Mouse (Mus musculus): ENCODE measurements around the gene Bcl2l1. TPM values are rescaled to one million over a fixed set of nuclear protein-coding genes. Genes with fewer than 3 reads are reported as not detected.

Bcl2l1 gene
- polyA plus RNA-seq, 1 experiment from 2014 or later = 99.7 TPM

GRCm38 (mm10) chr2:152823770-152824169, 7.8 kb downstream of the Bcl2l1 start:
- 88% methylated on average over 1 of the region's 1 CpGs for WGBS
- ATAC-seq (ENCODE audit: insufficient number of reproducible peaks, low FRiP score, low TSS enrichment, low read depth) = no peak
- Histone ChIP-seq H3K9ac (no peak overlapping the region), H3K4me2 (replicated peaks) (no peak overlapping the region), H3K36me3 (peaks cover 19% of the 10 kb centered on the region), H3K4me3 (replicated peaks) (no peak overlapping the region), H3K27me3 (no peaks in the 10 kb centered on the region), H3K4me1 (peaks cover 75% of the 10 kb centered on the region), H3K9me3 (replicated peaks) (no peaks in the 10 kb centered on the region), H3K27ac (replicated peaks) (no peak overlapping the region)

- Histone ChIP-seq H3K4me1 (peaks cover 73% of the 10 kb centered on the region), H3K36me3 (peaks cover 20% of the 10 kb centered on the region), H3K4me3 (replicated peaks) (no peak overlapping the region), H3K9me3 (replicated peaks) (no peaks in the 10 kb centered on the region), H3K27ac (replicated peaks) (peak overlapping the region; percentile 82), H3K4me2 (replicated peaks) (no peak overlapping the region), H3K9ac (no peak overlapping the region), H3K27me3 (no peaks in the 10 kb centered on the region)
- ATAC-seq (ENCODE audit: insufficient number of reproducible peaks, low FRiP score, low TSS enrichment, low read depth) = no peak
These were observed 10.0 kb downstream of the Bcl2l1 start for GRCm38 (mm10) chr2:152821566-152821965.

- Histone ChIP-seq H3K9me3 (replicated peaks) (no peaks in the 10 kb centered on the region), H3K27ac (replicated peaks) (peak overlapping the region; percentile 82), H3K4me1 (peaks cover 73% of the 10 kb centered on the region), H3K4me3 (replicated peaks) (no peak overlapping the region), H3K27me3 (no peaks in the 10 kb centered on the region), H3K36me3 (peaks cover 20% of the 10 kb centered on the region), H3K9ac (no peak overlapping the region), H3K4me2 (replicated peaks) (no peak overlapping the region)
- WGBS = 24% methylated on average over 5 of the region's 5 CpGs
- ATAC-seq (ENCODE audit: insufficient number of reproducible peaks, low FRiP score, low TSS enrichment, low read depth) = no peak
These were observed 10.5 kb downstream of the Bcl2l1 start for GRCm38 (mm10) chr2:152821023-152821422.

- no peak overlapping the region for H3K9ac ChIP-seq
- peaks cover 76% of the 10 kb centered on the region for H3K4me1 ChIP-seq
- H3K36me3 ChIP-seq = peaks cover 14% of the 10 kb centered on the region
- H3K9me3 ChIP-seq (replicated peaks) = no peaks in the 10 kb centered on the region
- H3K4me2 ChIP-seq (replicated peaks) = no peak overlapping the region
- 30% methylated on average over 2 of the region's 2 CpGs for WGBS
- H3K27me3 ChIP-seq = no peaks in the 10 kb centered on the region
- no peak overlapping the region for H3K4me3 ChIP-seq (replicated peaks)
- ATAC-seq (ENCODE audit: insufficient number of reproducible peaks, low FRiP score, low TSS enrichment, low read depth) = no peak; the same call in 1 of the 2 replicates
- peak overlapping the region; percentile 82 for H3K27ac ChIP-seq (replicated peaks)
These were observed 11.2 kb downstream of the Bcl2l1 start for GRCm38 (mm10) chr2:152820369-152820768.

- 46% methylated on average over 4 of the region's 4 CpGs for WGBS
- H3K4me1 ChIP-seq = peaks cover 75% of the 10 kb centered on the region
- H3K4me2 ChIP-seq (replicated peaks) = no peak overlapping the region
These were observed 11.6 kb downstream of the Bcl2l1 start for GRCm38 (mm10) chr2:152819926-152820325.

GRCm38 (mm10) chr2:152819097-152819624, 12.4 kb downstream of the Bcl2l1 start:
- H3K4me2 ChIP-seq (replicated peaks) = no peak overlapping the region
- H3K36me3 ChIP-seq = peaks cover 12% of the 10 kb centered on the region
- no peak overlapping the region for H3K9ac ChIP-seq
- 91% methylated on average over 3 of the region's 3 CpGs for WGBS
- no peaks in the 10 kb centered on the region for H3K27me3 ChIP-seq
- H3K9me3 ChIP-seq (replicated peaks) = no peaks in the 10 kb centered on the region
- H3K27ac ChIP-seq (replicated peaks) = peak overlapping the region; percentile 82; the same call in 1 of the 2 replicates
- H3K4me1 ChIP-seq = peaks cover 78% of the 10 kb centered on the region
- H3K4me3 ChIP-seq (replicated peaks) = no peak overlapping the region
- ATAC-seq (ENCODE audit: insufficient number of reproducible peaks, low FRiP score, low TSS enrichment, low read depth) = no peak

More at GRCm38 (mm10) chr2:152819926-152820325, 11.6 kb downstream of the Bcl2l1 start:
- H3K9ac ChIP-seq = no peak overlapping the region
- H3K36me3 ChIP-seq = peaks cover 12% of the 10 kb centered on the region
- no peak for ATAC-seq (ENCODE audit: insufficient number of reproducible peaks, low FRiP score, low TSS enrichment, low read depth)
- H3K27me3 ChIP-seq = no peaks in the 10 kb centered on the region
- H3K4me3 ChIP-seq (replicated peaks) = no peak overlapping the region
- H3K27ac ChIP-seq (replicated peaks) = peak overlapping the region; percentile 82
- no peaks in the 10 kb centered on the region for H3K9me3 ChIP-seq (replicated peaks)

GRCm38 (mm10) chr2:152818679-152819078, 12.8 kb downstream of the Bcl2l1 start:
- ATAC-seq (ENCODE audit: insufficient number of reproducible peaks, low FRiP score, low TSS enrichment, low read depth) = no peak
- Histone ChIP-seq H3K9ac (no peak overlapping the region), H3K4me2 (replicated peaks) (no peak overlapping the region), H3K4me1 (peaks cover 79% of the 10 kb centered on the region), H3K4me3 (replicated peaks) (no peak overlapping the region), H3K36me3 (peaks cover 12% of the 10 kb centered on the region), H3K27ac (replicated peaks) (0 out of 2 replicates have a peak overlapping the region, but pooled peaks have one; percentile 60), H3K9me3 (replicated peaks) (no peaks in the 10 kb centered on the region), H3K27me3 (no peaks in the 10 kb centered on the region)
- WGBS = 69% methylated on average over 5 of the region's 5 CpGs

GRCm38 (mm10) chr2:152817596-152818291, 13.8 kb downstream of the Bcl2l1 start:
- Histone ChIP-seq H3K4me3 (replicated peaks) (no peak overlapping the region), H3K27ac (replicated peaks) (peak overlapping the region; percentile 60), H3K4me1 (peaks cover 79% of the 10 kb centered on the region), H3K27me3 (no peaks in the 10 kb centered on the region), H3K4me2 (replicated peaks) (no peak overlapping the region), H3K9me3 (replicated peaks) (no peaks in the 10 kb centered on the region), H3K9ac (no peak overlapping the region), H3K36me3 (peaks cover 12% of the 10 kb centered on the region)
- 0 out of 2 replicates have a peak, but pooled peaks have one; percentile 45 for ATAC-seq (ENCODE audit: insufficient number of reproducible peaks, low FRiP score, low TSS enrichment, low read depth)
- 31% methylated on average over 6 of the region's 6 CpGs for WGBS

GRCm38 (mm10) chr2:152816657-152817348, 14.7 kb downstream of the Bcl2l1 start:
- peaks cover 12% of the 10 kb centered on the region for H3K36me3 ChIP-seq
- peak; percentile 60; the same call in 1 of the 2 replicates for ATAC-seq (ENCODE audit: insufficient number of reproducible peaks, low FRiP score, low TSS enrichment, low read depth)
- WGBS = 66% methylated on average over 3 of the region's 3 CpGs
- H3K9ac ChIP-seq = no peak overlapping the region
- H3K4me1 ChIP-seq = peaks cover 71% of the 10 kb centered on the region
- no peak overlapping the region for H3K4me3 ChIP-seq (replicated peaks)
- no peak overlapping the region for H3K4me2 ChIP-seq (replicated peaks)
- peak overlapping the region; percentile 52 for H3K27ac ChIP-seq (replicated peaks)
- H3K27me3 ChIP-seq = no peaks in the 10 kb centered on the region
- no peaks in the 10 kb centered on the region for H3K9me3 ChIP-seq (replicated peaks)

- no peaks in the 10 kb centered on the region for H3K9me3 ChIP-seq (replicated peaks)
- WGBS = 62% methylated on average over 7 of the region's 7 CpGs
- no peaks in the 10 kb centered on the region for H3K27me3 ChIP-seq
- peak overlapping the region; percentile 52 for H3K27ac ChIP-seq (replicated peaks)
- H3K9ac ChIP-seq = no peak overlapping the region
- no peak overlapping the region for H3K4me2 ChIP-seq (replicated peaks)
- H3K4me3 ChIP-seq (replicated peaks) = no peak overlapping the region
- ATAC-seq (ENCODE audit: insufficient number of reproducible peaks, low FRiP score, low TSS enrichment, low read depth) = peak; percentile 71
- peaks cover 12% of the 10 kb centered on the region for H3K36me3 ChIP-seq
- H3K4me1 ChIP-seq = peaks cover 69% of the 10 kb centered on the region
These were observed 15.5 kb downstream of the Bcl2l1 start for GRCm38 (mm10) chr2:152815879-152816656.
